Mouse (Mus musculus): Measurements from ENCODE around the gene Asb17.

- TF ChIP-seq CTCF (IDR thresholded peaks at IDR 0.05; ENCODE audit: low read depth, low read length) (no peak), GATA1 (IDR thresholded peaks at IDR 0.05; ENCODE audit: borderline replicate concordance, low read length) (no peak)
Measured at GRCm38 (mm10) chr3:153819438-153819837, 24.6 kb upstream of the Asb17 start.

All from G1E (cell line).